Mouse (Mus musculus): ENCODE results near the gene Spop. TPM values are rescaled to one million over a fixed set of nuclear protein-coding genes. Genes with fewer than 3 reads are reported as not detected.

Gene Spop
- 72.5 and 76.0 TPM in 2 replicates for polyA plus RNA-seq (2015; fragmentation: Nextera tagmentation; extraction: Ambion mirVana)

DNA sequence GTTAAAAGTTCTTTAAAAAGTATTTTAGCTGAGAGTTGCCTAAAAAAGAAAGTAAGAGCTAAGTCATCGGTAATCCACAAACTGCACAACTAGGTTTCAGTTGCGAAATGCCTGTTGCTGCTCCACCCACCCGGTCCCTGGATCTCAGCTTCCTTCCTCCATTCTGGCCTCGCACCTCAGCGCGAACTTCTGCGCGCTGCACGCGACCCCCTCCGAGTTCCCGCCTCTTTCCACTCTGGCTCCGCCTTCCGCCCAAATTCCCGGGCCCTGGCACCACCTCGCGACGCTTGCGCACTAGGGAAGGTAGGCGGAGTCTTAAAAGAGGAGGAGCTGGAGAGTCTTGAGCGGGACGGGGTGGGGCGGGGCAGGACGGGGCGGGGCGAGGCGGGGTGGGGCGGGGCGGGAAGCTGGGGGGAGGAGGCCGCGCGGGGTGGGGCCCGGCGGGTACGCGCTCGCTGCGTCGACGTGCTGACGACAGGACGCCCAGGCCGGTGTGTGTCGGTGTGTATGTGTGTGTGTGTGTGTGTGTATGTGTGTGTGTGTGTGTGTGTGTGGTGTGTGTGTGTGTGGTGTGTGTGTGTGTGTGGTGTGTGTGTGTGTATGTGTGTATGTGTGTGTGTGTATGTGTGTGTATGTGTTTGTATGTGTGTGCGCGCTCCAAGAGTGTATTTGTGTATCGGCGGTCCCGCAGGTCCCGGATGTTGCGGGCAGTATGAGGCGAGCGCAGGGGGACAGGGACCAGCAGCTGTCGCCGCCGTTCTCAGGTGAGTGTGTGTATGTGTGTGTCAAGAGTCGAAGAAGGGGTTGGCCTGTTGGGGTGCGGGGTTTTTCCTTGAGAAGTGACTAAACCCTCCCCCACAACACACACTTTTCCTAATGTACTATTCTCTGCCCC is at the start of gene Spop:
Gene Spop (plus strand): TSS at position 440 of the 895 bp plus-strand sequence.
- peak within 1 kb of the TSS; percentile 94 for H3K27ac ChIP-seq (ENCODE audit: low read length)
- H3K4me2 ChIP-seq (ENCODE audit: low read depth, low read length), result peak within 1 kb of the TSS; percentile 88

DNA sequence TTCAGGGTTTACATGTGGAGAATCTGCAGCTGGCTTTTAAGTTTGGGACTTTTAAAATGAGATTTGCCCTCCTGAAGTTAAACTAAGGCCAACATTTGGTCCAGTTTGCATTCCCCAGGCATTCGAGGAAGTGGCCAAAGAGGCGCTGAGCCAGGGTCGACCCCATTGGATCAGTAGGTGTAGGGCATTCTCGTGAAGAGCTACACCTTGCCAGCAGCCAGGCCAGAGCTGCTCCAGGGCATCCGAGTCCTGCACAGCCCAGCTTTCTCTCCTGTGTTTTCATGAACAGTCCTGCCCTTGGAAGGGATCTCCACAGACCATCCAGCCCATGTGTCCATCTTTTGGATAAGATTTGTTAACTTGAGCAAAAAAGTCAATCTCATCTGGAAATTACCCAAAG is 49.5 kb upstream of the Spop start:
- 83% methylated on average over 5 of the region's 5 CpGs for WGBS (ENCODE audit: insufficient replicate concordance)
- ATAC-seq (ENCODE audit: low read depth), result no peak
- no peaks in the 10 kb centered on the region for H3K27me3 ChIP-seq (ENCODE audit: control insufficient read depth, insufficient read depth, low read depth, low read length)
- no peak overlapping the region for H3K4me2 ChIP-seq (ENCODE audit: low read depth, low read length)
- H3K9me3 ChIP-seq (replicated peaks; ENCODE audit: control insufficient read depth, low read length), result no peaks in the 10 kb centered on the region
- peaks cover 68% of the 10 kb centered on the region for H3K36me3 ChIP-seq (ENCODE audit: control insufficient read depth, insufficient read depth)
- H3K9ac ChIP-seq (ENCODE audit: low read depth, low read length), result no peak overlapping the region
- H3K27ac ChIP-seq (ENCODE audit: low read length), result no peak overlapping the region
- no peak overlapping the region for H3K4me3 ChIP-seq (ENCODE audit: low read depth, low read length)
- H3K4me1 ChIP-seq (ENCODE audit: control insufficient read depth, low read depth, low read length), result peaks cover 9% of the 10 kb centered on the region

More for the DNA sequence above, at the start of gene Spop:
- peak within 1 kb of the TSS; percentile 72 for H3K9ac ChIP-seq (ENCODE audit: low read depth, low read length)
- 1% methylated on average over 52 of the region's 58 CpGs for WGBS (ENCODE audit: insufficient replicate concordance)
- H3K4me3 ChIP-seq (ENCODE audit: low read depth, low read length), result peak within 1 kb of the TSS; percentile 71
- H3K27me3 ChIP-seq (ENCODE audit: control insufficient read depth, insufficient read depth, low read depth, low read length), result no peaks in the 10 kb centered on the region
- H3K9me3 ChIP-seq (replicated peaks; ENCODE audit: control insufficient read depth, low read length), result no peaks in the 10 kb centered on the region
- peaks cover 4% of the 10 kb centered on the region; the same call in 1 of the 2 replicates for H3K36me3 ChIP-seq (ENCODE audit: control insufficient read depth, insufficient read depth)
- peaks cover 15% of the 10 kb centered on the region for H3K4me1 ChIP-seq (ENCODE audit: control insufficient read depth, low read depth, low read length)
- ATAC-seq (ENCODE audit: low read depth), result peak; percentile 88

DNA sequence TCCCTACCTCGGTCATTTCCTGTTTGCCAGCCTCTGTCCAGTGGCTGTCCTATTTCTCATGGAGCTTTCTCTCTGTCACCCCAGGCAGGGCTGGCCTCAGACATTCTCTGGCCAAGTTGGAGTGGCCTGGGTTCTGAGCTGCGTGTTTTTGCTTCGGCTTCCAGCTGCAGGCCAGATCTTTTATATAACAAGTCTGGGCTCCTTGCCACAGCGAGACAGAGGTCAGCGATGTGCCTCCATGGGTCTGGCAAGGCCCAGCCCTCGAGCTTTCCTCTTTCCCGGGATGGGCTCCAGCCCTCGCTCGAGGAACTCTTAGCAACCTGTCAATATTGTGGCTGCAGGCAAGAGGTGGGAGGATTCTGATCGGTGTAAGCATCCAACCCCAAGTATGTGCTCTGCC is 48.3 kb upstream of the Spop start:
- WGBS (ENCODE audit: insufficient replicate concordance), result 93% methylated on average over 10 of the region's 10 CpGs
- ATAC-seq (ENCODE audit: low read depth), result no peak
- no peak overlapping the region for H3K4me3 ChIP-seq (ENCODE audit: low read depth, low read length)
- H3K27me3 ChIP-seq (ENCODE audit: control insufficient read depth, insufficient read depth, low read depth, low read length), result no peaks in the 10 kb centered on the region
- peaks cover 68% of the 10 kb centered on the region for H3K36me3 ChIP-seq (ENCODE audit: control insufficient read depth, insufficient read depth)
- H3K9me3 ChIP-seq (replicated peaks; ENCODE audit: control insufficient read depth, low read length), result no peaks in the 10 kb centered on the region
- no peak overlapping the region for H3K4me2 ChIP-seq (ENCODE audit: low read depth, low read length)
- peaks cover 9% of the 10 kb centered on the region for H3K4me1 ChIP-seq (ENCODE audit: control insufficient read depth, low read depth, low read length)
- H3K27ac ChIP-seq (ENCODE audit: low read length), result peak overlapping the region; percentile 41; the same call in 1 of the 2 replicates
- no peak overlapping the region for H3K9ac ChIP-seq (ENCODE audit: low read depth, low read length)

DNA sequence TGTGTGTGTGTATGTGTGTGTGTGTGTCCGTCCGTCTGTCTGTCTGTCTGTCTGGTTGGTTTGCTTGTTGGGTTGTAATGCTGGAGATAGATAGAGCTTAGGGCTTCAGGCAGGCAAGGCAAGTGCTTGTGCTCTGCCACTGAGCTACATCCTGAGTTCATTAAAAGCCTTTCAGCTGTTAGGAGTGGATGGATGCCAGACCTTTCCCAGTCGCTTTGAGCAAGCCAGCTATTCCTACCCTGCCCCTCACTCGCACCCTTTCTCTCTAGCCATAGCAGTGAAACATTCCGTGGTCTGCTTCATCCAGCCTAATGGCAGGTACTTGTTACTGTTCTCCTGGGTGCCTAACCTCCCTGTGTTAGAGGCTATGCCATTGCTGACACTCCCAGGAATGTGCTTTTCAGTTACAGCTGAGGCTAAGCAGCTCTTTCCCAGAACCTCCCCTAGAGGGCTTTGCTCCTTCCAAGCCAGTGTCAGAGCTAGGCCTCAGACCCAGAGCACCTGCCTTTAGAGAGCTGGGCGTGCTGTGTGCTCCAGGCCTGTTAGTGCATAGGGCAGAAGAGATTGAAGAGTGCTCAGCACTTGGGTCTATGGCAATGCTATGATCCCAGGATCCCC is 47.5 kb upstream of the Spop start:
- WGBS (ENCODE audit: insufficient replicate concordance), result 87% methylated on average over 6 of the region's 6 CpGs
- peaks cover 68% of the 10 kb centered on the region for H3K36me3 ChIP-seq (ENCODE audit: control insufficient read depth, insufficient read depth)
- no peak for ATAC-seq (ENCODE audit: low read depth)

DNA sequence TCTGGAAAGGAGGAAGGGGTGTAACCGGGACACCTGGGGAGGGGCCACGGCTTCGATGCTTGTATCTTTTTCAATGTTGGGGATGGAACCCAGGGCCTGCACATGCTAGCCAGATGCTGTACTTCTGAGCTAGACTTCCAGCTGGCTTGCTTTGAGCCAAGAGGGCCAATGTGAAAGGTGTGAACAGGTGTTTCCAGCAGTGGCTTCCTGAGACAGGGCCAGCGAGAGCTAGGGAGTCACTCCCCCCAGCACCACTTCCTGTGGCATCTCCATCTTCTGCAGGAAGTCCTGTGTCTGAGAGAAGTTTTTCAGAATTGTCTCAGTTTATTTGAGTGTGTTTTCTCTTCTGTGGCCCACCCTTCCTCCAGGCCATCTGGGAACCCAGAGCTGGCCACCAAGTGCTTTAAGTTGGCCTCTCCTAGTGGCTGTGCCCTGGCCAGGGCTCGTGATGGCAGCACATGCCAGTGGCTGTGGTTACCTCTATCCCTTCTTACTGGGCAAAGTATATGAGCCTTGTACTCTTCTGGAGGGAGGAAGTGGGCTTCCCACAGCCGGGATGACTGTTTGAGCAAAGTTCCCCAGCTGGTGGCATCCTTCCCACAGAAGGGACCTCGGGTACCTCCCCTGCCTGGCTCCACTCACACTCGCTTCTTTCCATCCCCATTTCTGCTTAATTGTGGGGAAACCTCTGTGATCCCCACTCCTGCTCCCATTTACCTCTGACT is 46.7 kb upstream of the Spop start:
- H3K4me3 ChIP-seq (ENCODE audit: low read depth, low read length), result no peak overlapping the region
- no peaks in the 10 kb centered on the region for H3K27me3 ChIP-seq (ENCODE audit: control insufficient read depth, insufficient read depth, low read depth, low read length)
- H3K4me1 ChIP-seq (ENCODE audit: control insufficient read depth, low read depth, low read length), result peaks cover 9% of the 10 kb centered on the region
- 66% methylated on average over 8 of the region's 8 CpGs for WGBS (ENCODE audit: insufficient replicate concordance)
- H3K4me2 ChIP-seq (ENCODE audit: low read depth, low read length), result no peak overlapping the region
- no peak for ATAC-seq (ENCODE audit: low read depth)
- H3K36me3 ChIP-seq (ENCODE audit: control insufficient read depth, insufficient read depth), result peaks cover 74% of the 10 kb centered on the region
- no peak overlapping the region for H3K9ac ChIP-seq (ENCODE audit: low read depth, low read length)
- H3K27ac ChIP-seq (ENCODE audit: low read length), result no peak overlapping the region; the same call in 1 of the 2 replicates
- H3K9me3 ChIP-seq (replicated peaks; ENCODE audit: control insufficient read depth, low read length), result no peaks in the 10 kb centered on the region

More for the DNA sequence above, 47.5 kb upstream of the Spop start:
- H3K4me3 ChIP-seq (ENCODE audit: low read depth, low read length), result no peak overlapping the region
- no peak overlapping the region for H3K9ac ChIP-seq (ENCODE audit: low read depth, low read length)
- peak overlapping the region; percentile 12 for H3K27ac ChIP-seq (ENCODE audit: low read length)
- no peaks in the 10 kb centered on the region for H3K9me3 ChIP-seq (replicated peaks; ENCODE audit: control insufficient read depth, low read length)
- no peaks in the 10 kb centered on the region for H3K27me3 ChIP-seq (ENCODE audit: control insufficient read depth, insufficient read depth, low read depth, low read length)
- peaks cover 9% of the 10 kb centered on the region for H3K4me1 ChIP-seq (ENCODE audit: control insufficient read depth, low read depth, low read length)
- no peak overlapping the region for H3K4me2 ChIP-seq (ENCODE audit: low read depth, low read length)

DNA sequence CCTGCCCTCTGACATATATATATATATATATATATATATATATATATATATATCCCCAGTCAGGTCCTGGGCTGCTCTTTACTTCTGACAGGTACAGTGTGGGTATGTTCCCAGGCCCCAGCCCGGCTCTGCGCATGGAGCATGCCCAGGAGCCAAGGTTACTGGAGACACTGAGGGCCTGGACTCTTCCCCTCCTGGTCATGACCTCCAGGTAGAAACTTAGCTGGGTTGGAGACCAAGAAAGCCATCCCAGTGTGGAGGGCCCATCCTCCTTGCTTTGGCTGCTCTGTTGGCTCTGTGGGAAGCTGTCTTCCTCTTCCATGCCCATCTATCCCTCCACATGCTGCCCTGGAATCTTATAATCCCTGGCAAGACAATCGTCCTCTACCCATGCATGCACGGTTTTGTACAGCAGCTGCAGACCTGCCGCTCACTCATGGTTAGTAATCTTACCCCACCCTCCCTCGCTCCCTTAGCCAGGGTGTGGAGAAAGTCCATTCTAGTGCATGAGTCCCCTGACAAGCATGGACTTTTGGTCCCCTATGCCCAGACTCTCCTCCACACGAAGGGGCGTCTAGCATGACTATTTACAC is 45.6 kb upstream of the Spop start:
- H3K4me3 ChIP-seq (ENCODE audit: low read depth, low read length), result no peak overlapping the region
- no peaks in the 10 kb centered on the region for H3K9me3 ChIP-seq (replicated peaks; ENCODE audit: control insufficient read depth, low read length)
- no peak for ATAC-seq (ENCODE audit: low read depth)
- no peak overlapping the region for H3K9ac ChIP-seq (ENCODE audit: low read depth, low read length)
- 83% methylated on average over 8 of the region's 8 CpGs for WGBS (ENCODE audit: insufficient replicate concordance)
- peaks cover 9% of the 10 kb centered on the region for H3K4me1 ChIP-seq (ENCODE audit: control insufficient read depth, low read depth, low read length)
- H3K27ac ChIP-seq (ENCODE audit: low read length), result no peak overlapping the region
- no peak overlapping the region for H3K4me2 ChIP-seq (ENCODE audit: low read depth, low read length)
- H3K27me3 ChIP-seq (ENCODE audit: control insufficient read depth, insufficient read depth, low read depth, low read length), result no peaks in the 10 kb centered on the region
- peaks cover 79% of the 10 kb centered on the region for H3K36me3 ChIP-seq (ENCODE audit: control insufficient read depth, insufficient read depth)

DNA sequence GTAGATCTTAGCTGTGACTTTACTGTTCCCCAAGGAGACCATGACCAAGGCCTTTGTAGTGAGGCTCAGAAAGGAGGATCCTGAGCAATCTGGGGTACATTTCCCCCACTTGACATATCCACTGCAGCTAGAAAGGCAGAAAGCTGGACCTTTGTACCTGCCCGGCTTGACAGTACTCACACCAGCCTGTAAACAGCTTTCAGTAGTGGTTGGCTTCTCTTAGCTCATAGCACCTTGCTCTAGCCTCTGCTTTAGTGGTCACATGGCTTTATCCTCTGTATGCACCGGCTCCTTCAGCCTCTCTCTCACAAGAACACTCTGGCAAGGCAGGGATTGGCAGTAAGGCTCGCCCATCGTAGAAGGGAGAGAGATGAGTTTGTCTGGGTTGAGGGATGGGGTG is 45.0 kb upstream of the Spop start:
- WGBS (ENCODE audit: insufficient replicate concordance), result 77% methylated on average over 4 of the region's 4 CpGs
- peaks cover 82% of the 10 kb centered on the region for H3K36me3 ChIP-seq (ENCODE audit: control insufficient read depth, insufficient read depth)

DNA sequence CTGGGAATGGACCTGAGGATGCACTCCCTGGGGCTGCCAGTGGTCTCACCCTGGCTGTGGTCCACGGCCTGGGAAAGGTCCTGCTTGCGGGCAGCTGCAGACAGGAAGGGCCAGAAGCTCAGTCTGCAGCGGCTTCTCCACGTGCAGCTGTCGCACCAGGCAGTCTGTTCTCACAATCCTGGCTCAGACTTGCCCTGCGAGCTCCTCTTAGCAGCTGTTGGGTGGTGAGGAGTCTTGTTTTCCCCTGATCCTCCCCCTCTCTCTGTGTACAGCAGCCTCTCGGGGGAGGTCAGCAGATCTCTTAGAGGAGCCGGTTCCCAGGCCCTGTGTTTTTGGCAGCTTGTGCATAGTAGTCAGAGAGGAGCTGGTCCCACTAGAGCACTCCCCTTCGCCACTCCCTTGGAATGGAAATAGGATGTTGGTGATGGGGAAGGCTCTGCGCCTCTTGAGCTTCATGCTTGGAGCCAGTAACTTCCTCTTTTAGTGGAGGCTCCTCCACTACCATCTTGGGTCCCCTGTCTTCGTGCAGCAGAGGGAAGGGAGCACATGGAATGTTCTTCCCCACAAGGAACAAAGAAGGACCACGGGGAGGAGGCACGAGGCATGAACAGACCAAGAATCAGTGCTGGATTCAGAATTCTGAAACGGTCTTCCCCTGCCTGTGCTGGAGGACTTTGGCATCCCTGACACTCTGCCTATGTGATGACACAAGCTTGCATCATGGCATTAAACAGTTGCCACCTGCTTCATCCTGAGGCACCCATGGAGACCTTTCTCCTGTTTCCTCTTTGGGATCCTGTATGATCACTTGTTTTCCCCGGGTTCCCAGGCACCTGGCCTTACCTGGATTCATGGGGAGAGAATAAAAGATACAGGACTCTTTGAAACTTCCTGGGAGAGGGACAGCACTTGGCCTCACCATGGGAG is 43.7 kb upstream of the Spop start:
- ATAC-seq (ENCODE audit: low read depth), result no peak

More for the DNA sequence above, 45.0 kb upstream of the Spop start:
- no peaks in the 10 kb centered on the region for H3K27me3 ChIP-seq (ENCODE audit: control insufficient read depth, insufficient read depth, low read depth, low read length)
- ATAC-seq (ENCODE audit: low read depth), result peak; percentile 39
- no peak overlapping the region for H3K4me3 ChIP-seq (ENCODE audit: low read depth, low read length)
- no peak overlapping the region for H3K9ac ChIP-seq (ENCODE audit: low read depth, low read length)
- no peaks in the 10 kb centered on the region for H3K9me3 ChIP-seq (replicated peaks; ENCODE audit: control insufficient read depth, low read length)
- H3K4me2 ChIP-seq (ENCODE audit: low read depth, low read length), result no peak overlapping the region
- no peak overlapping the region for H3K27ac ChIP-seq (ENCODE audit: low read length)
- peaks cover 9% of the 10 kb centered on the region for H3K4me1 ChIP-seq (ENCODE audit: control insufficient read depth, low read depth, low read length)

More for the DNA sequence above, 43.7 kb upstream of the Spop start:
- H3K27me3 ChIP-seq (ENCODE audit: control insufficient read depth, insufficient read depth, low read depth, low read length), result no peaks in the 10 kb centered on the region
- peaks cover 9% of the 10 kb centered on the region for H3K4me1 ChIP-seq (ENCODE audit: control insufficient read depth, low read depth, low read length)
- no peak overlapping the region for H3K4me2 ChIP-seq (ENCODE audit: low read depth, low read length)
- H3K27ac ChIP-seq (ENCODE audit: low read length), result peak overlapping the region; percentile 29; the same call in 1 of the 2 replicates
- H3K9ac ChIP-seq (ENCODE audit: low read depth, low read length), result no peak overlapping the region
- H3K4me3 ChIP-seq (ENCODE audit: low read depth, low read length), result no peak overlapping the region
- H3K9me3 ChIP-seq (replicated peaks; ENCODE audit: control insufficient read depth, low read length), result no peaks in the 10 kb centered on the region
- 72% methylated on average over 15 of the region's 15 CpGs for WGBS (ENCODE audit: insufficient replicate concordance)
- H3K36me3 ChIP-seq (ENCODE audit: control insufficient read depth, insufficient read depth), result peaks cover 82% of the 10 kb centered on the region

Data from liver, embryonic 16.5 days (tissue).